Mouse (Mus musculus): ENCODE data around the gene Grb2.
"Not testable (repeated sequence)": the region's sequence is repeated elsewhere in the genome, so short reads cannot be mapped to it uniquely, and the experiment has no call there.

The Grb2 gene

DNA sequence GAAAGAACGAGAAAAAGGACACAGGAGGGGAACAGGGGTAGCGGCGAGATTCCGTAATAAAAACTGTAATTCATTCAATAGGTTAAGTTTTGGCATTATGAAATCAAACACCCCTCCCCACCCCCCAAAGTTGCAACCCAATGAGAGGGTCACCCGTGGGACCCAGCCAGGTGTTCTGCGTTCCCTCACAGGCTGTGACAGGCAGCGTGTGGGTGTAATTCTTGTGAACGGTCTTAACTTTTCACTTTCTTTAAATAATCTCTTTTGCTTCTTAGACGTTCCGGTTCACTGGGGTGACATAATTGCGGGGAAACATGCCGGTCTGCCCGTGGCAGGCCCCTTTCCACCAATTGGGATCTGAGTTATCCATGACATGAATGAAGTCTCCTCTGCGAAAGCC lies 62.9 kb downstream of the Grb2 start:
- not testable (repeated sequence) for DNase-seq (ENCODE audit: low spot score)

GRCm38 (mm10) chr11:115644308-115644707 lies 64.1 kb downstream of the Grb2 start:
- DNase-seq (ENCODE audit: low spot score) = no peak

GRCm38 (mm10) chr11:115643265-115643664 lies 65.1 kb downstream of the Grb2 start:
- no peak for DNase-seq (ENCODE audit: low spot score)

GRCm38 (mm10) chr11:115642705-115643104 lies 65.7 kb downstream of the Grb2 start:
- no peak for DNase-seq (ENCODE audit: low spot score)

- no peak for DNase-seq (ENCODE audit: low spot score)
Measured at GRCm38 (mm10) chr11:115641664-115642036, 66.7 kb downstream of the Grb2 start.

GRCm38 (mm10) chr11:115640978-115641663 lies 67.3 kb downstream of the Grb2 start:
- DNase-seq (ENCODE audit: low spot score) = no peak

DNA sequence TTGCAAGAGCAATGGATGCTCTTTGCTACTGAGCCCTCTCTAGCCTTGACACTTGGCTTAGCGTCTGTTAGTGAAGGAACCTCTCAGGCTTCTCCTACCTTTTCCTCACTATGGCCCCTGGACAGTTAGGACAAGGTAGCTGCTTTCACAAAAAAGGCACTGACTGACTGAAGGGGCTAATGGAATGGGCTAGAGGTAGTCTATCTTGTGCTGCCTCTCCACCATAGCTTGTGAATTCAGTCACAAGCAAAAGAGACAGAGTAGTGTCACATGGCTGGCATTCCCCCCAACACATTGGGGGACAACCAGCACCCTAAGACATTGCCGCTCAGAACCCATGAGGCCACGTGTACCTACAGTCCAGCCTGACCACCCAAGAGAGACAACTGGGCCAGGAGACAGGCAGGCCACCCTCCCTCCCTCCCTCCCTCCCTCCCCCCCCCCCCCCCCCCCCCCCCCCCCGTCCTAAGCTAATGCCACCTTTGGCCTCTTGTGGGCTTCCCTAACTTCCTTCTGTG lies 68.0 kb downstream of the Grb2 start:
- no peak for DNase-seq (ENCODE audit: low spot score)

- no peak for DNase-seq (ENCODE audit: low spot score)
Measured at GRCm38 (mm10) chr11:115639540-115639939, 68.9 kb downstream of the Grb2 start.

DNA sequence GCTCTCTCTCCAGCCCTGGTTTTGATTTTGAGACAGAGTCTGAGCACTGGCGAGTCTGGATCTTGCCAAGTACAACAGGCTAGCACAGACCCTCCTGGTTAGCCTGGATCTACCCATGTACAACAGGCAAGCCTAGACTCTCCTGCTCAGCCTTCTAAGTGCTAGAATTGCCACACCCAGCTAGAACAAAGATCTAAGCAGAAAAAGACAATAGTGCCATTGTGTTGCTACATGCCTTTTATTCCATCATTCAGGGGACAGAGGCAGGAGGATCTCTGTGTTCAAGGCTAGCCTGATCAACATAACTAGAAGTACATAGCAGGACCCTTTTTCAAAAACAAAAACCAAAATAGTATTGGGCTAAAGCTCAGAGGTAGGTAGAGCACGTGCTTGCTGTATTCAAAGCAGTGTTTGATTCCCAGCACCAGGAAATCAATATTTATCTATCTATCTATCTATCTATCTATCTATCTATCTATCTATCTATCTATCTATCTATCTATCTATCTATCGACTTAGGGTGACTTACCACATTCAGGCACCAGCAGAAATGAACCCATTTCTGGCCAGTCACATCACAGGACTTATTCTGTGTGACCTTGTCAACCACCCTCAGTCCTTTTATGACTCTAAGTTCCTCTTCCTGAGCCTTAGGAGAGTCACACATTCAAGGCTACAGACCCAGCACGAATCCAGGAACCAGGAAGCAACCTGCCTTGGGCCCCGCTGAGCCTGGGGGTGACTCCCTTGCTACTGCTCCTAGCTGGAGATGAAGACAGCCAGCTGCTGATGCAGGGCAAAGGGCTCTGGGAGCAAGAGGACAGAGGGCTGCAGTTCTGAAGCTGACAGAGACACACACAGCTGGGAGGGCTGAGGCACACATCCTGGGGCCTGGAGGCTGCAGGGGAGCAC lies 69.6 kb downstream of the Grb2 start:
- no peak for DNase-seq (ENCODE audit: low spot score)

GRCm38 (mm10) chr11:115636960-115637359 lies 71.4 kb downstream of the Grb2 start:
- no peak for DNase-seq (ENCODE audit: low spot score)

DNA sequence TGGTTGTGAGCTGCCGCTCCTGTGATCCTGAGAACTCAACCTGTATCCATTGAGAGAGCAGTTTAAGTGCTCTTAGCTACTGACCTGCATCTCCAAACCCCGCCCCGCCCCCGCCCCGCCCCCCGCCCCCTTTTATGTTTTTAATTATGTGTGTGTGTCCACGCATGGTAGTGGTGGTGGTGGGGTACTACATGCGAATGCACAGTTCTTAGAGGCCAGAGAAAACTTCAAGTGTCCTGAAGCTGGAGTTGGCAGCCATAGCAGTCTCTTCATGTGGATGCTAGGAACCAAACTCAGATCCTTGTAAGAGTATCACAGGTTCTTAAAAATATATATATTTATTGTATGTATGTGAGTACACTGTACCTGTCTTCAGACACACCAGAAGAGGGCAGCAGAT lies 72.9 kb downstream of the Grb2 start:
- no peak for DNase-seq (ENCODE audit: low spot score)

- no peak for DNase-seq (ENCODE audit: low spot score)
Measured at GRCm38 (mm10) chr11:115635041-115635440, 73.4 kb downstream of the Grb2 start.

DNA sequence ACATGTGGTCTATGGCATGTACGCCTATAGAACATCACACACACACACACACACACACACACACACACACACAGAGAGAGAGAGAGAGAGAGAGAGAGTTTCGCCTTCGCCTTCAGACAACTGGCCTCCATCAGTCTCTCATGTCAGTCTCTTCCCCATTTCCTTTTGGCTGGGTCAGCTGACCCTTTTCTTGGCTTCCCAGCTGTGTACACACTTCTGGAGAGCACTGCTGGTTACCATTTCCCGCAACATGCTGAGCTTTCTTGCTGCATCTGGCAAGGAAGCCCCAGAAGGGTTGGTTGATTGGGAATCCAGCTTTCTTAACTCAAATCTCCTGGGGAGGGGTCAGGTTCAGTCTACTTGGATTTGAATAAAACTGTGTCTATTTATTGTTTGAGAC lies 74.3 kb downstream of the Grb2 start:
- no peak for DNase-seq (ENCODE audit: low spot score)

GRCm38 (mm10) chr11:115632862-115633261 lies 75.5 kb downstream of the Grb2 start:
- no peak for DNase-seq (ENCODE audit: low spot score)

DNA sequence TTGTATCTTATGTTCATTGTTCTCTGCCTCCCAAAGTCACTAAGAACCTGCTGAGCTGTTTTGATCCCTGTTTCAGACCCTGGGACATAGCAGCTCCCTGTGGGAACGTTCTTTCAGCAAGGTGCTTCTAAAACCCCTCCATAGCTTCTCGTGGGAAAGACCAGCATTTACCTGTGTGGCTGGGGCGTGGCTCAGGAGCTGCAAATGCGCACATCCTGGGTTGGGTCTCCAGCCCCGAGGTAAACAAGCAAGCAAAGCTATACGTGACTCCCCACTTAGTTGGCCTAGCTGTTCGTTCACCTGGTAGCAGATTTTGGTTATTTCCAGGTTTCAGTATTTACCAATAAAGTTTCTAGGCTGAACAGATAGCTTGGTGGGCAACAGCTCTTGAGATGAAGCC lies 76.2 kb downstream of the Grb2 start:
- no peak for DNase-seq (ENCODE audit: low spot score)

GRCm38 (mm10) chr11:115631505-115631890 lies 76.9 kb downstream of the Grb2 start:
- DNase-seq (ENCODE audit: low spot score) = peak; percentile 69

DNA sequence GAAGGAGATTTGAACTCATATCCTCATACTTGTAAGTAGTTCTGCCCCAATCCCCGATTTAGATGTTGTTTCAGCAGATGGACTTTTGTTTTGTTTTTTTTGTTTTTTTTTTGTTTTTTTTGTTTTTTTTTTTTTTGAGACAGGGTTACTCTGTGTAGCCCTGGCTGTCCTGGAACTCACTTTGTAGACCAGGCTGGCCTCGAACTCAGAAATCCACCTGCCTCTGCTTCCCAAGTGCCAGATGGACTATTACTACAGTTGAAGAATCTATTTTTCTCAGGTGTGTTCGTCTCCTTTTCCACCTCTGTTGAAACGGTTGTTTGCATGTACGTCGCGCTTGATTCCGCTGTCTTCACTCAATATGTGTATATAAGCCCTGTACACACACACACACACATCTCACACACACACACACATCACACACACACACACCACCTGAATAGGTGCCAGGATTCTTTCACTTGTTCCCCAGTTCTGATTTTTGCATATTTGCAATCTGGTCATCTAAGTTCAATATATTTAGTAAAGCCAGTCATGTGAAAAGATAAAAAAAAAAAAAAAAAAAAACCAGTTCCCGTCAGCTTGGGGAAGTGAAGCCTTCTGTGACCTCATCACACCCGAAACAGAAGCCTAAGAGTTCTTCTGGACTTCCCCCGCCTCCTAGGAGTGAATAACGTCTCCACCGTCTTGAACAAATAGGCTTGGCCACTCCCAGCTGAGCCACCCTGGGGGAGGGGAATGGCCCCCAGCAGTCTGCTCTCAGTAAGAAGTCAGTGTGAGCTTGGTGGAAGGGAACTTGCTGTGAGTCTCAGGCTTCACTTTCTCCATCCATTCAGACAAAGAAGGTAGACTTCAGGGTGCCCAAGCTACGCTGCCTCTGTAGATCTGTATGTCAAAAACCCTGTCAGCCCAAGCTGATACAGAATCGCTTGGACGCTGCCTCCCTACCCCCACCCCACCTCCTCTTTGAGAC lies 77.6 kb downstream of the Grb2 start:
- no peak for DNase-seq (ENCODE audit: low spot score)

DNA sequence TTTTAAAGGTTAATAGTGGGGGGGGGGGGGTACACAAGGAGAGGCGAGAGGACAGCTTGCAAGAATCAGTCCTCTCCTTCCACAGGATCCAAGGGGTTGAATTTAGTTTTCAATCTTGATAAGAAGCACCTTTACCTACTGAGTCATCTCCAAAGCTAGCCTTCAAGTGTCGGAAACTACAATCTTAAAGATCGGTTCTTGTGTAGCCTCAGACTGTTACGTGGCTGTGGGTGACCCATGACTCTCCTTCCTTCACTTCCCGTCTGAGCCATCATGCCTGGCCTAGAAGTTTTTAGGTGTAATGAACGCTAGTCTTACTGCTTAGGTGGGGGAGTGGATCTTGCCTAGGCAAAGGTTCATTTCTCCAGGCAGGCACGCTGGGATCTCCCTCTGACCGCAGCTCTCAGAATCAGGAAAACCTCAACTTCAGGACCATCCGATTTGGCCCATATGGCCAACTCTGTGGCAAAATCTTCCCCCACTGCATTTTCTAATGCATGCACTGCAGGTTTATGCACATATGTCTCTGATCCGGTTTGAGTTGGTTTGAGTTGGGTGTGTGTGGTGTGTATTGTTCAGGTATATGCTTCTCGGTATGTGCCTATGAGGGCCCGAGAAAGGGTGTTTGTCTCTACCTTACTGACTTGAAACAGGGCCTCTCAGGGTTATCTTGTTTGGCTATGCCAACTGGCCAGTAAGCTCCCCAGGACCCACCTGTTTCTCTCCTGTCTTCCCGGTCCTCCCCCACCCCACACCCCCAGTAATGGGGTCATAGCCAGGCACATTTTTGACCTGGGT lies 78.5 kb downstream of the Grb2 start:
- no peak for DNase-seq (ENCODE audit: low spot score)

DNA sequence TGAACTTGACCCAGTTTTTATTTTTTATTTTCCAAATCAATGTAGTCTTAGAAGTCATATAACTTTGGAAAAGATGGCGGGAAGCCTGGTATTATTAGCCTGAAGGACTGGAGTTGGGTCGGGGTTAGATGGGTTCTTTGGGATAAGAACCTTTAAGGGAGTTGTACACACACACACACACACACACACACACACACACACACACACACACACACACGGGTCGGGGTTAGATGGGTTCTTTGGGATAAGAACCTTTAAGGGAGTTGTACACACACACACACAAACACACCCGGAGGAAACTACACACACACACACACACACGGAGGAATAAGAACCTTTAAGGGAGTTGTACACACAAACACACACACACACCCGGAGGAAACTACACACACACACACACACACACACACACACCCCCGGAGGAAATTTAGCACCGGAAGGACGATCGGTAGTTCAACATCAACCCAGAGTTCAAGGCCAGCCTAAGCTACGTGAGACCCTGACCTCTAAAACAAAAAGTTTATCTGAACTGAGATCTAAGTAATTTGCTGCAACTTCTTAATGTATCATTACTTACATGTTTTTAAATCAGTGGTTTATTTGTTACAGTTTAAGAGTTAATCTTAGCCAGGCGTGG lies 79.8 kb downstream of the Grb2 start:
- DNase-seq (ENCODE audit: low spot score) = no peak

DNA sequence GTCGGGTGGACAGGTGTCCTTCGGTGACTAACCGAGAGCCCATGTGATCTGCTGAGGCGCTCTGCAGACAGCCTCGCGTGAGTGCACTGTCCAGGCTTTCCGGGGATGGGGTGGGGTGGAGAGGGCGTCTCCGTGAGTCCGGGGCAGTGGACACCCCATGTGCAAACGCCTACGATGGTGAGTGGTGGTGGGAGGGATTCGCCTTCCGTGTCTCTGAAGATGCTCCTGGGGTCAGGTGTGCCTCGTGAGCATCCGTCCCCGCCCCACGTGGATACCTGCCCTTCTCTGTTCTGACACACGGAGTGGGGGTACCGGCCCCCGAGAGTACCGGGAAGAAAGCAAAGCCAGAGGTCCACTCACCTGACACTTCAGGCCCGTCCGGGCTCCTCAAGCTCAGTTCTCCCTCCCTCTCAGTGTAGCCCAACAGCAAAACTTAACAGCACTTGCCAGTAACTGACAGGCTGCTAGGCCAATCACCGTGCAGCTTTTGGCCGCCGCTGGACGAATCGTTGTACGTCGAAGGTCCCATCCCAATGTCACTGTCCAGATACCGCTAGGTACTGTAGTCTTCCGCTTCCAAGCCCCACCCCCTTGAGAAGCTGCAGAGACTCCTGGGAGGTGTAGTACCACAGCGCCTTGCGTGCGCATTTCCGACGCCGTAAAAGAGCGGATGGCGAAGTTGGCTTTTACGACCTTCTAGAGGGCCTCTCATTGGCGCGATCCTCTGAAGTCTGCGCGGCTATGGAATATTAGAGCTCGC lies 80.5 kb downstream of the Grb2 start, which contains the start of gene Slc25a19:
Gene Slc25a19, minus strand, starts transcription at position 591 of the 760 bp plus-strand sequence.
- DNase-seq (ENCODE audit: low spot score) = peak; percentile 99
